Mouse (Mus musculus) T-cell, adult 2 months (primary cell): ENCODE results near the gene Exd2.
"Not testable (repeated sequence)": the region's sequence is repeated elsewhere in the genome, so short reads cannot be mapped to it uniquely, and the experiment has no call there.

Source experiments
- DNase-seq: peaks from one replicate; pipeline ENCODE4 v3.0.0; 2022; ENCODE audit warnings: low spot score

Gene Exd2

DNA sequence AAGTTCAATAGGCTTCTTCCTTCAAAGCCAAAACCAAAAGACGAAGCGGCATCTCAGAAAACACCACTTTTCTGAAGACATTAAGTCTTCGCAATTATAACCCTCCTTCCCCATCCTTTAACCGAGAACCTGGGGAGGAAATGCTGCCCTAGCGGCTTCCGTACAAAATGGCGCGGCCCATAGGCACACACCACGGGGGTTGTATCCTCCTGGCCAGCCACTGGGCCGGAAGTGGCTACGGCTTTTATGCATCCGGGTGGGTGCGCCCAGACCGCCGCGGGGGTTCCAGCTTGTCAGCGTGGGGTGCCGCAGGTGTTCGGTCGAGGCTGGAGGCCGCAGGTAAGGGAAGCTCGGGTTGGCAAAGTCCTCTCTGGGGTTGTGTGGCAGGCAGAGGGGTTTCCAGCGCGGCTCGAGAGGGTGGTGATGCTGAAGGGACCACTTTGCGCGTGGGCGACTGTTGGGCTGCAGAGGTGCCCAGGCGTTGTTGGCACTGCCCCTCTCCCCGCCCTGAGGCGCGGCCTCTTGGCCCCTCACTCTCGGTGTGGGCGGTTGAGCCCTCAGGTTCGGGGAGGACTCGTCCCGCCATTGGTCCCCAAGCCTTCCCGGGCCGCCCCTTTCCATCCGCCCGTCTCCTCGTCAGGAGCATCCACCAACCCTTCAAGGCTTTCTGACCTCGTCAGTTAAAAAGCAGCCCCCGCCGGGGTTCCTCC lies at the start of gene Exd2:
Gene Exd2 (plus strand): TSS at position 154 of the 710 bp plus-strand sequence.
- DNase-seq = peak; percentile 89

DNA sequence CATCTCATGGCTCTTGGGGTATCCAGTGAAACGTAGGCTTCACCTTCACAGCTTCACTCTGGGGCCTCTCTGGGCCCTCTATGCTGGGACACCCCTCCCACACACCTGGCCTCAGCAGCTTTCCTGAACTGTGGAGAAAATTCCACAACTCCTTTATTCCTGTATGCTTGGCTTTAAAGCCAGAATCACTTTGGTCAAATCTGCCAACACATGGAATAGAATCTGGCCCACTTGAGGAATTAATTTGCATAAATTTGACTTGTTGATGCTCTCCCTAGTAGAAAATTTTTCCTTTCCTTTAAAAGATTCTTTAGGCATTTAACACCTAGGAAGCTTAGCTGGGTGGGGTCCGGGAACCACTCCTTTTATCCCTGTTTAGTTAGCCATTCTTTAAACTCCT lies 47.8 kb upstream of the Exd2 start:
- DNase-seq = no peak

DNA sequence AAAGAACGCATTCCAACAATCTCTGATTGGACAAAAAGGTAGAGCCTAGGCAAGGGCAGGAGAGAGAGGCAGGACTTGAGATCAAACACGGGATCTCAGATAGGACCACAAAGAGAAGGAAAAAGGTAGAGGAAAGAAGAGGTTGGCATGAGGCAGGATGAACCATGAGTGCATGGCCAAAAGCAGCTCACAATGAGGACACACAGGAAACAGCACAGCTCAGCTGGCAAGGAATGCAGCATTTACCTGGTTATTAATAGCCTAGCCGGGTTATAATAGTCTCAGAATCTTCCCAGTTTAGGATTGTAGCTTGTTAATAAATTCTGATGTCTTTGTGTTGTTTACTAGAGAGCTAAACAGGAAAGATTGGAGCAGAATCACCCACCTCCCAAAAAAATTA lies 35.2 kb upstream of the Exd2 start:
- DNase-seq = no peak

GRCm38 (mm10) chr12:80433266-80433665 lies 29.6 kb upstream of the Exd2 start:
- DNase-seq = peak; percentile 6

GRCm38 (mm10) chr12:80434601-80434960 lies 28.3 kb upstream of the Exd2 start:
- peak; percentile 14 for DNase-seq

DNA sequence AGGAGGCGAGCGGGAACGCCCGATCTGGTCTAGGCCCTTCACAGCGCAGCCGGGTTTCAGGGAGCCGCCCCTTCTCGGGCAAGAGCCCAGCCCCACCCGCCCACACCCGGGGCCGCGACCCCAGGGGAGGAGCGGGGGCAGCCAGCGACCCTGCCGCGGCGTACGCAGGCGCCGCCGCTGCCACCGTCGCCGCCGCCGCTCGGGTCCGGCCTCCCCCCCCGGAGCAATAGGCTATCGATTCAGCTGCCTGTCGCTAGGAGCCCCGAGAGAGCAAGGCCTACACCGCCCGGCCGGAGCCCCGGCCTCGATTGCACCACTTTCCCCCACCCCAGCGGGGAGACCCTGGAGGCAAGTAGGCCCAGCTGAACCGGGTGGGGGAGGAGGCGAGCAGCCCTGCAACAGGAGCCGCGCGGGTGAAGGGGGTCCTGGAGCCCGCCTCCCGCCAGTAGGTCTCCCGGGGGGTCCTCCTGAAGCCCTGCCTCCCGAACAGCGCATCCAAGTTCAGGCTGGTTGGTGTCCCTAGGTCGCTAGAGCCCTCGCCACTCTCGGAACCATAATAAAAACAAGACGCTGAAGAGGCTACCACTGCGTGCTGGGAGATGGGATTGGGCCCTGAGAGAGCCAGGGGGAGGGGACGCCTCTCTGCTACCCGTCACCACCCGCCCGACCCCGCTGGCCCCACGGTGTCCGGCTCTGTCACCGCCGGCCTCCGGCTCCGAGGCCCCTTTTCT lies 27.8 kb upstream of the Exd2 start:
- DNase-seq = peak; percentile 77

- no peak for DNase-seq
Measured at GRCm38 (mm10) chr12:80435887-80436286, 27.0 kb upstream of the Exd2 start.

DNA sequence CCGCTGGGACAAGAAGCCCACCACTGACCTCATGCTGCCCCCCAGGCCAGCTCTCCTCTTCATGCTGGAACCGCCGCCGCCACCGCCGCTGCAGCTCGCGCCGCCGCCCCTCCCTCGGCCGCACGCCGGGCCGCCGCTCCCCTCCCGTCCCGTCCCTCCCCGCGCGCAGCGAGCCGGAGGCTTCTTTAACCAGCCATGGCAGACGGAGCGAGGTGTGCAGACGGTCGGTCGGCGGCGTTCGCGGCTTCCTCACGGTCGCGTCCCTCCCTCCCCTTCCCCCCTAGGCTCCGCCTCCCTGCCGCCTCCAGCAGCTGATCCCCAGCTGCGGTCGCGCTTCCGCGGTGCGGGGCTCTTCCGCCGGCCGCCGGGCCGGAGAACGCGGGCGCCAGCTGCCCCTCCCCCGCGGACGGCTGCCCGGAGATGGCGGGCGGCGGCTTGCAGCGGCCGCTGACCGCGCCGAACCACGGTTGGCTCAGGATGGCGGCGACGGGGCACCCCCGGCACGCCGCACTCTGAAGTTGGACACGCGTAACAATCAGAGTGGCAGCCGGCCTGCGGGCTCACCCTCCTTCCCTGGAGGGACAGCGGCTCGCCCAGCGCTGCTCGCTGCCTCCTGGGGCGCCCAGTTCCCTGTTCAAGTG lies 26.4 kb upstream of the Exd2 start, which contains the start of gene Dcaf5:
Gene Dcaf5 (minus strand): TSS at position 266 of the 641 bp plus-strand sequence.
- peak; percentile 55 for DNase-seq

- no peak for DNase-seq
Measured at GRCm38 (mm10) chr12:80437051-80437675, 25.7 kb upstream of the Exd2 start.

DNA sequence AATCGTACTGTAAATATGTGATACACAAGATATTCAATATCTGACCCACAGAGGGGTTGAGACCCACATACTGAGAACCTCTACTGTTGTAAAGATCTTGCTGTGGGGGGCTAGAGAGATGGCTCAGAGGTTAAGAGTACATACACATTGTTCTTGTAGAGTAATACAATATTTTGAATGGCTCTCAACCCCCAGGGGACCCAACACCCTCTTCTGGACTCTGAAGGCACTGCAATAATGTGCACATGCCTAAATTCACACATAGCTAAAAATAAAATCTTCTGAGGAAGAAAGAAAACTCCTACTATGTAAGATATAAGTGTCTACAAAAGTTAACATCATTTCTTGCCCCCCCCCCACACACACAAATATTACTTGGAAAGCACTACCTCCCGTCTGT lies 21.9 kb upstream of the Exd2 start:
- peak; percentile 29 for DNase-seq

DNA sequence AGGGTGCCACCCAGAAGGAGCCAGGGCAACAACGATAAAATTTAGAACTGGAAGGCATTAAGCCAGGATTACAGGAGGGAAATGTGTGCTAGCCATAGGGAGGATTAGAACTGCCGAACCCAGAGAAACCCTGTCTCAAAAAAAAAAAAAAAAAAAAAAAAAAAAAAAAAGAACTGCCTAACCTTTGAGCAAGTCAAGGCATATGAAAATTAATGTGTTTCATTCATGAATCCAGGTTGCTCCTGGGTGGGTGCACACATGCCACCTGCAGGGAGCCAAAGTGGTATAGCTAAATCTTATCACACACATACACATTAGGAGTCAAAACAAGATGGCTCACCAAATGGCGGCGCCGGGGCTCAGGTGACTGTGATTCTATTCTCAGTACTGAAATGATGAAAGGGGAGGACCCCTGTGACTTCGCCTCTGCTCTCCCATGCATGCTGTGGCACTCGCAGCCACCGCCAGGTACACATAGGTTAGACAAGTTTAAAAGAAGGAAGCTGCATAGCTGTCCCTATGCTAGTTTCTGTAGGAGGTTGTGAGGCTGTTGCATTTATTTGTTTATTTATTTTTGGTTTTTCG lies 18.3 kb upstream of the Exd2 start:
- no peak for DNase-seq

DNA sequence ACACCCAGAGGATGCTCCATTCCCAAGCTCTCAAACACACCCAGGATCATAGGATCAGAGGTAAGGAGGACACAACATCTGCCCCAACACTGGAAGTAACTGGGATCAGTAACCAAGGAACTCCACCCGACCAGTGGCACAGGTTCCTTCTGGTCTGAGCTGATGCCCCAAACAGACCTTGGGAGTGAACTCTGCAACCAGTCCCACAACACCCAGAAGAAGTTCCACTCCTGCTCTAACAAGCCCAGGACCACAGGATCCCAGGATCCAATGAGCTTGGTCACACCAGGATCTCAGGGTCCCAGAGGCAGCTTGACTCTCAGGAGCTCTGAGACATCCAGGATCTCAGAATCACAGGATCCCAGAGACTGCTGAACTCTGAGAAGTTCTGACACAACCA lies 9.4 kb upstream of the Exd2 start:
- no peak for DNase-seq

DNA sequence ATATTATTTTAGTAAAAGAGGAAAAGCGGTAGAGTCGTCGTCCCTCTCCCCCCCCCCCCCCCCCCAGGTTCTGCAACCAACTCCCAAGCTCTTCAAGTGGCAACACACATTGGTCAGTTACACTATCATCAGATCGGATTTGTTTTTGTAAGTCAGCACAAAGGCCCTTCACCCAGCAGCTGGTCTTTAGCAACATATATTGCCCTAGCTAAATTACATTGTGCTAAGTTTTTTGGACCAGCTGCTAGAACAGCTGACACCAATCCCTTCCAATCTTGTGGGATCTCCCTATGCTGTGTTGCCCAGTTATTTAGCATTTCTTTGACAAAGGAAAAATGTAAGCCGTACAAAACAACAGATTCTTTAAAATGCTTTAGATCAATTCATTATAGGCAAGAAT lies 4.9 kb upstream of the Exd2 start:
- no peak for DNase-seq

GRCm38 (mm10) chr12:80462292-80462896 lies 501 bp upstream of the Exd2 start:
- not testable (repeated sequence) for DNase-seq

GRCm38 (mm10) chr12:80463666-80464269 lies 873 bp downstream of the Exd2 start:
- DNase-seq = no peak

DNA sequence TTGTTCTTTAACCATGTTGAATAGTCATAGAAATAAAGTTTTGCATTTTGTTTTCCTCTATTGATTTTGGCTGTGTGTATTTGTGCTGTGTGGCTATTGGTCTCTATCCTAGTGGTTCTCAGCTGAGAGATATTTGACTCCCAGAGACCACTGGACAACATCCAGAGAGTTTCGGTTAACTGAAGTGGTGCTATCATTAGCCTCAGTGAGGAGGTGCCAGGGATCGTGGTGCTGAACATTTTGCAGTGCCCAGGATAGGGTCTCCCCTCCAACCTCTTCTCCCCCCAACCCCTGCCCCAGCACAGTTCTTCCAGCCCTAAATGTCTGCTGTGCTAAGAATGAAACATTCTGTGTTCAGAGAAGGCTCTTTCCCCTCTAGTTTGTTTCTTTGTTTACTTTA lies 7.3 kb downstream of the Exd2 start:
- no peak for DNase-seq

DNA sequence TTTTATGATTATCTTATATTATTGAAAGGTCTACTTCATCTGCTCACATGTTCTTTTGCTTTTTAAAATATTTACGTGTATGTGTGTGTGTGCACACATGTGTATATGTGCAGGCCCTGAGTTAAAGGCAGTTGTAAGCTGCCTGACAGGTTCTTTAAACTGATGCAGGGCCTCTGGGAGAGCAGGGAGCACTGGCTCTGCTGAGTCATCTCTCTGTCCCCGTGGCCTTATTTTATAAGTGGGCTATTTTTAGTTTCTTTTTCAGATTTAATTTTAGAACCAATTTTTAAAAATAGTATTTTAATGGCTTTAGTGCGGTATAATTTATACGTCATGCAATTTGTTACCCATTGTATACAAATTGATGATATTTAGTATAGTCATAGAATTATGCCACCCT lies 9.0 kb downstream of the Exd2 start:
- no peak for DNase-seq

GRCm38 (mm10) chr12:80473731-80474130 lies 10.8 kb downstream of the Exd2 start:
- no peak for DNase-seq

DNA sequence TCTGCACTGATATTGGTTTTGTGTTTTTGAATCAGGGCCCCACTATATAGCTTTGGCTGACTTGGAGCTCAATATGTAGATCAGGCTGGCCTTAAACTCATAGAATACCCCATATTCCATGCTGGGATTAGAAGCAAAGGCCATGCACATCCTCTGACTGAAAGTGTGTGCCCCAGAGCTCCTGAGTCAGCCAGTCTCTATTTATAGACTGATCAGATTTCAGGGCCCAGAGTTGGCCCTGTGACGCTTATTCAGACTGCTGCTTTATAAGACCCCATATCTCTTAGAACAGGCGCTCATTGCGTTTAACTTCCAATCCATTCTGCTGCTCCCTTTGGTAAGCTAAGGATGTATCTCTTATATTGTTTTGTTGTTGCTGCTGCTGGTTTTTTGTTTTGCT lies 17.1 kb downstream of the Exd2 start:
- DNase-seq = no peak

GRCm38 (mm10) chr12:80483397-80483796 lies 20.5 kb downstream of the Exd2 start:
- no peak for DNase-seq

- DNase-seq = no peak
Measured at GRCm38 (mm10) chr12:80493311-80493710, 30.4 kb downstream of the Exd2 start.
